Mouse (Mus musculus) CH12.LX (cell line): ENCODE results near the gene Igfbp2. TPM values are rescaled to one million over a fixed set of nuclear protein-coding genes. Genes with fewer than 3 reads are reported as not detected.

Experiments used
- DNase-seq: peaks from one replicate; pipeline ENCODE4 v3.0.0-alpha.2; 2013; ENCODE audit errors: extremely low read depth
- H3K27ac ChIP-seq: 2 replicates; pipeline ENCODE4 v1.5.1; 2012; ENCODE audit warnings: low read depth, mild to moderate bottlenecking, control low read depth, moderate library complexity; ENCODE audit not compliant: insufficient read depth
- H3K27me3 ChIP-seq: replicated peaks from 2 replicates; pipeline ENCODE3; 2012; ENCODE audit warnings: inconsistent platforms
- H3K36me3 ChIP-seq, 2 experiments: replicated peaks in 1 of 2; 2 replicates each; pipeline versions ENCODE3 to v1.6.1; 2012; ENCODE audit warnings: inconsistent platforms in 1 of 2, low read length in 1 of 2, mild to moderate bottlenecking in 1 of 2, mixed read lengths in 1 of 2, moderate library complexity in 1 of 2; ENCODE audit not compliant: control insufficient read depth in 1 of 2, insufficient read depth in 1 of 2
- H3K4me1 ChIP-seq, 2 experiments: 2 replicates each; pipeline ENCODE4 v1.6.1; 2012; ENCODE audit warnings: inconsistent platforms in 1 of 2, moderate library complexity in 1 of 2; ENCODE audit not compliant: insufficient read depth in 2 of 2, control insufficient read depth in 1 of 2
- H3K4me2 ChIP-seq: 2 replicates; pipeline ENCODE4 v1.6.1; 2012; ENCODE audit warnings: low read depth, mild to moderate bottlenecking, control low read depth; ENCODE audit not compliant: poor library complexity, insufficient read depth, severe bottlenecking
- H3K4me3 ChIP-seq, 3 experiments: fragments of 150-350 bp in 1 of 3; sonication (generic) in 1 of 3; replicated peaks in 1 of 3; 2 replicates each; pipeline versions ENCODE3 to v1.5.1; 2011 to 2012; ENCODE audit warnings: low read depth in 2 of 3, low read length in 2 of 3, mild to moderate bottlenecking in 2 of 3, moderate library complexity in 2 of 3, control low read depth in 1 of 3, improper control_type of control experiment in 1 of 3, inconsistent platforms in 1 of 3, mixed read lengths in 1 of 3; ENCODE audit not compliant: poor library complexity in 1 of 3
- H3K79me2 ChIP-seq: replicated peaks from 2 replicates; pipeline ENCODE4 v1.6.1; 2012; ENCODE audit warnings: mild to moderate bottlenecking, moderate library complexity; ENCODE audit not compliant: control insufficient read depth, poor library complexity, insufficient read depth, severe bottlenecking; ENCODE audit errors: extremely low read depth
- H3K9ac ChIP-seq: 2 replicates; pipeline ENCODE4 v1.6.1; 2012; ENCODE audit warnings: low read depth, mild to moderate bottlenecking, control low read depth, moderate library complexity; ENCODE audit not compliant: insufficient read depth
- H3K9me3 ChIP-seq: replicated peaks from 2 replicates; pipeline ENCODE3; 2012; ENCODE audit warnings: low read length, inconsistent platforms, mixed read lengths
- BHLHE40 ChIP-seq: IDR thresholded peaks from 2 replicates; pipeline ENCODE4 v1.6.1; 2011; ENCODE audit warnings: mild to moderate bottlenecking, low read depth, low read length, improper control_type of control experiment
- CHD1 ChIP-seq: IDR thresholded peaks from 2 replicates; pipeline ENCODE4 v1.6.1; 2012; ENCODE audit warnings: low read depth, low read length, improper control_type of control experiment, inconsistent platforms
- CHD2 ChIP-seq: IDR thresholded peaks from 2 replicates; pipeline ENCODE4 v1.6.1; 2011; ENCODE audit warnings: low read length, improper control_type of control experiment
- ELF1 ChIP-seq: IDR thresholded peaks from 2 replicates; pipeline ENCODE4 v1.6.1; 2014; ENCODE audit warnings: low read depth, mild to moderate bottlenecking, inconsistent platforms, low read length, improper control_type of control experiment
- EP300 ChIP-seq: IDR thresholded peaks from 2 replicates; pipeline ENCODE4 v1.6.1; 2011; ENCODE audit warnings: low read length, improper control_type of control experiment
- ETS1 ChIP-seq: conservative IDR thresholded peaks from 2 replicates; pipeline ENCODE4 v1.6.1; 2012; ENCODE audit warnings: low read depth, mild to moderate bottlenecking, inconsistent platforms, low read length, improper control_type of control experiment, moderate library complexity
- HCFC1 ChIP-seq: IDR thresholded peaks from 2 replicates; pipeline ENCODE4 v1.6.1; 2012; ENCODE audit warnings: low read depth, mild to moderate bottlenecking, inconsistent platforms, low read length, improper control_type of control experiment
- IRF4 ChIP-seq: IDR thresholded peaks from 2 replicates; pipeline ENCODE4 v1.6.1; 2014; ENCODE audit warnings: low read depth, mild to moderate bottlenecking, inconsistent platforms, low read length, improper control_type of control experiment
- JUN ChIP-seq: IDR thresholded peaks from 2 replicates; pipeline ENCODE4 v1.6.1; 2011; ENCODE audit warnings: low read depth, mild to moderate bottlenecking, low read length, improper control_type of control experiment, moderate library complexity; ENCODE audit not compliant: insufficient read depth
- JUND ChIP-seq: conservative IDR thresholded peaks from 2 replicates; pipeline ENCODE4 v1.6.1; 2011; ENCODE audit warnings: low read depth, low read length, improper control_type of control experiment
- KAT2A ChIP-seq: IDR thresholded peaks from 2 replicates; pipeline ENCODE4 v1.6.1; 2012; ENCODE audit warnings: low read length, improper control_type of control experiment, inconsistent platforms; ENCODE audit not compliant: insufficient replicate concordance
- MAFK ChIP-seq: IDR thresholded peaks from 2 replicates; pipeline ENCODE4 v1.6.1; 2011; ENCODE audit warnings: low read length, improper control_type of control experiment; ENCODE audit not compliant: insufficient replicate concordance
- MAX ChIP-seq: IDR thresholded peaks from 2 replicates; pipeline ENCODE4 v1.6.1; 2011; ENCODE audit warnings: low read length, improper control_type of control experiment
- MAZ ChIP-seq: IDR thresholded peaks from 2 replicates; pipeline ENCODE4 v1.6.1; 2012; ENCODE audit warnings: low read depth, mild to moderate bottlenecking, inconsistent platforms, low read length, improper control_type of control experiment, moderate library complexity
- MEF2A ChIP-seq: IDR thresholded peaks from 2 replicates; pipeline ENCODE4 v1.6.1; 2014; ENCODE audit warnings: low read depth, mild to moderate bottlenecking, inconsistent platforms, low read length, improper control_type of control experiment, borderline replicate concordance
- MXI1 ChIP-seq: IDR thresholded peaks from 2 replicates; pipeline ENCODE4 v1.6.1; 2011; ENCODE audit warnings: mild to moderate bottlenecking, low read depth, low read length, improper control_type of control experiment
- MYC ChIP-seq: IDR thresholded peaks from 2 replicates; pipeline ENCODE4 v1.6.1; 2011; ENCODE audit warnings: low read depth, mild to moderate bottlenecking, improper control_type of control experiment, low read length
- NELFE ChIP-seq: IDR thresholded peaks from 2 replicates; pipeline ENCODE4 v1.6.1; 2011; ENCODE audit warnings: low read depth, low read length, improper control_type of control experiment
- PAX5 ChIP-seq: IDR thresholded peaks from 2 replicates; pipeline ENCODE4 v1.6.1; 2012; ENCODE audit warnings: low read length, inconsistent platforms, mixed read lengths
- POLR2A ChIP-seq: IDR thresholded peaks from 2 replicates; pipeline ENCODE4 v1.6.1; 2011; ENCODE audit warnings: low read depth, mild to moderate bottlenecking, improper control_type of control experiment, low read length
- RAD21 ChIP-seq: IDR thresholded peaks from 2 replicates; pipeline ENCODE4 v1.6.1; 2011; ENCODE audit warnings: low read depth, mild to moderate bottlenecking, low read length, improper control_type of control experiment, moderate library complexity
- RCOR1 ChIP-seq: conservative IDR thresholded peaks from 2 replicates; pipeline ENCODE4 v1.6.1; 2012; ENCODE audit warnings: low read depth, mild to moderate bottlenecking, inconsistent platforms, low read length, improper control_type of control experiment
- SIN3A ChIP-seq: IDR thresholded peaks from 2 replicates; pipeline ENCODE4 v1.6.1; 2012; ENCODE audit warnings: low read length, improper control_type of control experiment, inconsistent platforms
- TBP ChIP-seq: conservative IDR thresholded peaks from 2 replicates; pipeline ENCODE4 v1.6.1; 2011; ENCODE audit warnings: low read depth, low read length, improper control_type of control experiment
- TCF12 ChIP-seq: IDR thresholded peaks from 2 replicates; pipeline ENCODE4 v1.6.1; 2014; ENCODE audit warnings: low read depth, mild to moderate bottlenecking, inconsistent platforms, low read length, improper control_type of control experiment
- USF1 ChIP-seq: IDR thresholded peaks from 2 replicates; pipeline ENCODE4 v1.6.1; 2014; ENCODE audit warnings: low read depth, mild to moderate bottlenecking, inconsistent platforms, low read length, improper control_type of control experiment
- USF2 ChIP-seq: conservative IDR thresholded peaks from 2 replicates; pipeline ENCODE4 v1.6.1; 2011; ENCODE audit warnings: low read depth, low read length, improper control_type of control experiment
- ZKSCAN1 ChIP-seq: IDR thresholded peaks from 2 replicates; pipeline ENCODE4 v1.6.1; 2012; ENCODE audit warnings: low read depth, inconsistent platforms, low read length, improper control_type of control experiment, borderline replicate concordance
- ZNF384 ChIP-seq: IDR thresholded peaks from 2 replicates; pipeline ENCODE4 v1.6.1; 2012; ENCODE audit warnings: low read depth, low read length, improper control_type of control experiment, inconsistent platforms
- dilution Hi-C: fragments of 300-500 bp; cut with MboI; formaldehyde crosslinking; loops from 2 replicates; pipeline ENCODE4 v1.14.3; 2020; ENCODE audit warnings: low sequenced_read_pairs; ENCODE audit not compliant: extremely low pct_unique_long_range_greater_than_20kb, extremely low pct_ligation_motif_present
- in situ Hi-C: fragments of 300-500 bp; cut with MboI; formaldehyde crosslinking; loops from 3 replicates; pipeline ENCODE4 v1.14.3; 2019; ENCODE audit warnings: low sequenced_read_pairs, low pct_ligation_motif_present, low pct_unique_long_range_greater_than_20kb, mixed read lengths
- polyA plus RNA-seq: library from polyadenylated mRNA; unstranded; fragments of >175 nt; gene quantifications from 2 replicates; pipeline ENCODE4 v1.2.1, GENCODE M21; 2012; ENCODE audit warnings: low read depth; ENCODE audit not compliant: insufficient read length
- total RNA-seq, 2 experiments: library from RNA; depleted of rRNA; stranded (reverse); fragments of 300-350 nt in 1 of 2; fragments of >200 nt in 1 of 2; gene quantifications; 2 replicates each; pipeline ENCODE4 v1.2.3; 2012 to 2014

The Igfbp2 gene
- total and polyA plus RNA-seq, 3 experiments = 294 to 662 (median 350) TPM

GRCm38 (mm10) chr1:72827411-72828315, 3.4 kb downstream of the Igfbp2 start (continued):
- 0 out of 2 replicates have a peak, but pooled peaks have one; percentile 47 for TF ChIP-seq TCF12

- H3K4me1 ChIP-seq = peaks cover 15 to 56% of the 10 kb centered on the region in 2 experiments
These were observed 4.5 kb downstream of the Igfbp2 start for GRCm38 (mm10) chr1:72828843-72829242.

GRCm38 (mm10) chr1:72830485-72830884, 6.2 kb downstream of the Igfbp2 start:
- in situ Hi-C loops = loop anchor here (25.0 kb wide), 1 partner anchor 393 kb away; no protein-coding TSS in a partner anchor
- dilution Hi-C loops = no loop called here
- Histone ChIP-seq H3K36me3 (peaks cover 32 to 41% of the 10 kb centered on the region in 2 experiments), H3K4me1 (peaks cover 20 to 70% of the 10 kb centered on the region in 2 experiments), H3K27ac (peak overlapping the region; percentile 97), H3K79me2 (peaks cover 25% of the 10 kb centered on the region), H3K4me2 (peak overlapping the region; percentile 56), H3K9ac (no peak overlapping the region), H3K4me3 (no peak overlapping the region), H3K9me3 (peaks cover 5% of the 10 kb centered on the region), H3K27me3 (no peaks in the 10 kb centered on the region)
- DNase-seq = peak; percentile 77
- TF ChIP-seq ZKSCAN1 = no peak
- TF ChIP-seq TBP = 0 out of 2 replicates have a peak, but pooled peaks have one; percentile 25
- TF ChIP-seq EP300 = peak; percentile 78
- peak; percentile 81 for TF ChIP-seq TCF12
- TF ChIP-seq IRF4 = peak; percentile 38; the same call in 1 of the 2 replicates
- TF ChIP-seq PAX5 = no peak
- TF ChIP-seq HCFC1 = no peak
- TF ChIP-seq MAX = peak; percentile 11; the same call in 1 of the 2 replicates
- TF ChIP-seq MAFK = peak; percentile 27; the same call in 1 of the 2 replicates
- no peak for TF ChIP-seq POLR2A
- peak; percentile 68; the same call in 1 of the 2 replicates for TF ChIP-seq MEF2A
- TF ChIP-seq KAT2A = peak; percentile 35; the same call in 1 of the 2 replicates
- TF ChIP-seq USF2 = no peak
- TF ChIP-seq JUND = no peak
- TF ChIP-seq ETS1 = peak; percentile 68
- no peak for TF ChIP-seq NELFE
- TF ChIP-seq USF1 = no peak
- TF ChIP-seq RCOR1 = no peak

More at GRCm38 (mm10) chr1:72828843-72829242, 4.5 kb downstream of the Igfbp2 start:
- TF ChIP-seq CHD1 (no peak), HCFC1 (no peak), ELF1 (0 out of 2 replicates have a peak, but pooled peaks have one; percentile 4), ZNF384 (no peak), SIN3A (peak; percentile 62; the same call in 1 of the 2 replicates), EP300 (peak; percentile 53; the same call in 1 of the 2 replicates), MAZ (peak; percentile 92), JUND (peak; percentile 63), MYC (no peak; the same call in 1 of the 2 replicates), MAX (peak; percentile 68; the same call in 1 of the 2 replicates), NELFE (no peak), RAD21 (no peak; the same call in 1 of the 2 replicates), RCOR1 (no peak), BHLHE40 (peak; percentile 78), TCF12 (0 out of 2 replicates have a peak, but pooled peaks have one; percentile 27), MEF2A (peak; percentile 98), IRF4 (peak; percentile 62), ZKSCAN1 (no peak), JUN (peak; percentile 81), ETS1 (peak; percentile 79), MXI1 (peak; percentile 63), TBP (0 out of 2 replicates have a peak, but pooled peaks have one; percentile 44), CHD2 (no peak)
- TF ChIP-seq, all 38 proteins: peak for 14
- peak overlapping the region; percentile 97 for H3K27ac ChIP-seq
- no peak overlapping the region for H3K4me3 ChIP-seq
- peaks cover 5% of the 10 kb centered on the region for H3K9me3 ChIP-seq
- H3K79me2 ChIP-seq = peaks cover 33% of the 10 kb centered on the region
- peak; percentile 76 for DNase-seq
- H3K36me3 ChIP-seq = peaks cover 23 to 28% of the 10 kb centered on the region in 2 experiments
- dilution Hi-C loops (no loop called here), in situ Hi-C loops (loop anchor here (25.0 kb wide), 1 partner anchor 392 kb away; no protein-coding TSS in a partner anchor)
- peaks cover 2% of the 10 kb centered on the region for H3K27me3 ChIP-seq
- H3K9ac ChIP-seq = peak overlapping the region; percentile 67; the same call in 1 of the 2 replicates
- H3K4me2 ChIP-seq = peak overlapping the region; percentile 56
